Mouse (Mus musculus) liver, embryonic 14.5 days (tissue): ENCODE results near the gene Acot8.

ENCODE experiments used
- CTCF ChIP-seq: IDR thresholded peaks from 2 replicates; pipeline ENCODE4 v1.5.1; 2016; ENCODE audit warnings: antibody characterized with exemption, low read depth, control low read depth
- EP300 ChIP-seq: IDR thresholded peaks from 2 replicates; pipeline ENCODE4 v1.6.1; 2016; ENCODE audit warnings: antibody characterized with exemption, low read depth

GRCm38 (mm10) chr2:164754800-164755199, 49.9 kb downstream of the Acot8 start:
- TF ChIP-seq EP300 (no peak), CTCF (no peak)
